Mouse (Mus musculus) granulocyte monocyte progenitor cell, adult 5-6 weeks (primary cell): ENCODE data around the gene Zfp169. TPM values are rescaled to one million over a fixed set of nuclear protein-coding genes. Genes with fewer than 3 reads are reported as not detected.
A peak's percentile ranks its signal among the peaks of the same experiment; 100 is the strongest.
"Not testable (repeated sequence)": the region's sequence is repeated elsewhere in the genome, so short reads cannot be mapped to it uniquely, and the experiment has no call there.

ENCODE experiments used
- ATAC-seq: replicated peaks from 2 replicates; pipeline ENCODE4 v1.8.0; 2016; ENCODE audit warnings: mild to moderate bottlenecking, moderate TSS enrichment, inconsistent platforms; ENCODE audit not compliant: poor library complexity, severe bottlenecking
- total RNA-seq, 2 experiments: library from RNA; stranded (forward) in 1 of 2; stranded (reverse) in 1 of 2; fragments of 200-712, 200-1000 nt in 1 of 2; fragments of >200 nt in 1 of 2; fragmentation: Nextera tagmentation in 1 of 2; gene quantifications; 2 replicates each; pipeline ENCODE4 v1.2.3; 2014 to 2017

Zfp169 gene
- total RNA-seq, 2 experiments from 2014 or later, result 8.4 to 18.7 TPM

DNA sequence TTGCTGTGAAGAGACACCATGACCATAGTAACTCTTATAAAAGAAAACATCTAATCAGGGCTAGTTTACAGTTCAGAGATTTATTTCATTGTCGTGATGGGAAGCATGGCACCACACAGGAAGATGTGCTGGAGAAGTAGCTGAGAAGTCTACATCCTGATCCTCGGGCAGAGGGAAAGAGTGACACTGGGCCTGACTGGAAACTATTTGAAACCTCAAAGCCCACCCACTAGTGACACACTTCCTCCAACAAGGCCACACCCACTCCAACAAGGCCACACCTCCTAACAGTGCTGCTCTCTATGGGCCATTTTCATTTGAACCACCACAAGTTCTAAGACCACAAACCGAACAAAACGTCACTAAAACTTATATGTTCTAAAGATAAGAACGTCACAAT is 12.5 kb upstream of the Zfp169 start:
- ATAC-seq, result peak; percentile 42

GRCm38 (mm10) chr13:48519122-48519521 is 5.9 kb upstream of the Zfp169 start:
- not testable (repeated sequence) for ATAC-seq

- no peak; the same call in 1 of the 2 replicates for ATAC-seq
Measured at GRCm38 (mm10) chr13:48515861-48516260, 2.6 kb upstream of the Zfp169 start.

DNA sequence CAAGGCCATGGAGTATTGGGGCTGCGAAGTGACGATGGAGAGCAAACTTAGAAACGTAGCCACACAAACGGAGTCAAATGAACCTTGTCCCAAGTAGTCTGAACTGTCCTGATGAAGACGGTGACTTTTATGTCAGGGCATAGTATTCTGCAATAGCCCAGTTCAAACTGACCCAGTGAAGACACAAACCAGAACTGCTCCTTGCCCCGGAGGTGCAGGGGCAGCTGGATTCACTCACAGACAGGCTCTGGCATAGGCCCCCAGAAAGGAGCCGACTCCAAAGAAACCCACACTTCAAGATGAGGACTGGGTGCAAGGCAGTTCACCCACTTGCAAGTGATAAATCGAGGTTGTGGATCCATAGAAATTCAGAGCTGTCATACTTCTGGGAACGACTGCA is 4.6 kb downstream of the Zfp169 start:
- no peak for ATAC-seq

GRCm38 (mm10) chr13:48502422-48502821 is 10.8 kb downstream of the Zfp169 start:
- ATAC-seq, result no peak

DNA sequence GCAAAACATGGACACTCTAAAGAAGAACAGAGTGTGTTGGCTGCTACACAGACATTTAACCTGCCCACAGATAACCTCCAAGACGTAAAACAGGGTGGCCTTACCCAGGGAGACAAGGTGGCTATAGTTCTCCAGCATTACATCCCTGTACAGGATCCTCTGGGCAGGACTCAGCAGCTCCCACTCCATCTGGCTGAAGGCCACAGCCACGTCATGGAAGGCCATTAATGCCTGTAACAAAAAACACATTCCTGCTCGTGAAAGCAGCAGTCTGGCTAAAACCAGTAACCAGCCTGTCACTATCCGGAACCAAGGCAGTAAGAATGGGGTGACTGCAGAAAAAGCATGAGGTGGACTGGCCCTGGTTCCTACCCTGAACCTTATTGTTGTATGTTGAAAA is 14.6 kb downstream of the Zfp169 start:
- ATAC-seq, result no peak

GRCm38 (mm10) chr13:48497693-48498221 is 15.5 kb downstream of the Zfp169 start:
- ATAC-seq, result no peak

DNA sequence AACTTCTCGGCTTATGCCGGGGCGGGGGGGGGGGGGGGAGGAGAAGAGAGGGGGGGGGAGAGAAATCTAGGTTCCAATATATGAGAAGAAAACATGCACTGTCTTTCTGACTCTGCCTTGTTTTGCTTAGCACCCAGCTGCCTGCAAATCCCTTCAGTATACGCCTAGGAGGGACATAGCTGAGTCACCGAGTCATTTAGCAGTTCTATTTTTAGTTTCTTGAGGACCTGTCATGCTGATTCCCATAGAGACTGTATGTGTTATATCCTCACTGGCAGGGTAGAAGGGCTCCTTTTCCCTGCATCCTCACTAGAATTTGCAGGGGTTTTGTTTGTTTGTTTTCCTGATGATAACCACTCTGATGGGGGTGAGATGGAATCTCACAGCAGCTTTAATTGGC is 20.1 kb downstream of the Zfp169 start:
- no peak for ATAC-seq

DNA sequence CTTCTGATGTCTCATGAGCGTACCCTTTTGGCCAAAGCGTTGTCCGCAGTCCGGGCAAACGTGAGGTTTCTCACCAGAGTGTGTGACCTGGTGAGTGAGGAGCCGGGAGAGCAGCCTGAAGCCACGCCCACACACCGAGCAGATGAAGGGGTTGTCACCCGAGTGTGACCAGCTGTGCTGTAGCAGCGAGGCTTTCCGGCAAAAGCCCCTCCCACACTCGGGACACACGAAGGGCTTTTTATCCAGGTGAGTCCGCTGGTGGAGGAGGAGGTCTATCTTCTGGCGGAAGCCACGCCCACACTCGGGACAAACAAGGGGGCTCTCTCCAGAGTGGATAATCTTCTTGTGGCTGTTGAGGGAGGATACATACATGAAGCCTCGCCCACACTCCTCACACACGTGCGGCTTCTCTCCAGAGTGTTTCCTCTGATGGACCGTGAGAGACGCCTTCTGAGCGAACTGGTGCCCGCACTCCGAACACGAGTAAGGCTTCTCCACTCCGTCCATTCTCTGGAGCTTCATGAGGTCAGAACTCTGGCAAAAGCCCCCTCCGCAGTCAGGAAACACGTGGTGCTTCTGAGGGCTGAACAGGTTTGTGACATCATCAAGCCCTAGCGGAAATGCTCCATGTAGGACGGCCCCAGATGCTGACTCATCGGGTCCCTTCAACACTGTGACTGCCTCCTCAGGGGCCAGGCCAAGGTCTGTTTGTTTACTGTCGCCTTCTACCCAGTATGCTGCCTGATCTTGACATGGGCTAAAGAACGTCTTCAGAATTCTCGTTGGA is 22.7 kb downstream of the Zfp169 start:
- ATAC-seq, result no peak

DNA sequence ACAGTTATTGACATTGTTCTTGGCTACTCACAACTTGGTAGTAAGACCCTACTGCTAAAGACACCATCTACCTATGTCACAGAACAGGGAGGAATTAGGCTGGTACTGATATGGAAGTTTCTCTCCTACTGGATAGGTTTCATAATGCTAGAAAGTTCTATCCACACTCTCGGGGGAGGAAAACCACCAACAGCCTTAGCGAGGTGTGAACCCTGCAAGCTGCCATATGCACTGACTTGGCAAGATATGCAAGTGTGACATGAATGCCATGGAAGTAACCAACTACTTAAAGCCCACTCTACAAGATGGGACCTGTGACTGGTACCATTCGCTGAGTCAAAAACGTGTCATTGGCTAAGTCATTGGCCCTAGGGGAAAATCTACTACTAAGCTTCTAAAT is 29.6 kb downstream of the Zfp169 start:
- ATAC-seq, result no peak

DNA sequence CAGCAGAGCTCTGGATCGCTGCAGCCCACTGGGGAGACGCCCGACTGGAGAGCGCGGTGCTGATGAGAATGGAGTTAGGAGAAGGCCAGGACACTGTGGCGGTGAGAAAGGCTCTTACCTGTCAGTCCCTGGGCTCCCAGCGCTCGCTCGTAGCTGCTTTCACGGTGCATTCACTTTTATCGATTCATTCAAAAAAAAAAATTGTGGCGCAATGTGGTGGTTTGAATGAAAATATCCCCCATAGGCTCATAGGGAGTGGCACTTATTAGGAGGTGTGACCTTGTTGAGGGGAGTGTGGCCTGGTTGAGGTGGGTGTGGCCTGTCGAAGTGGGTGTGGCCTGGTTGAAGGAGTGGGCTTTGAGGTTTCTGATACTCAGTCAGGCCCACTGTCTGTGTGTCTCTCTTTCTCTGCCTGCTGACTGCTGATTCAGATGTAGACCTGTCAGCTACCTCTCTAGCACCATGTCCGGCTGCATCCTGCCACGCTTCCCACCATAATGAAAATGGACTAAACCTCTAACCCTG is 44.5 kb downstream of the Zfp169 start:
- ATAC-seq, result no peak

- ATAC-seq, result no peak
Measured at GRCm38 (mm10) chr13:48466186-48466585, 47.1 kb downstream of the Zfp169 start.

- ATAC-seq, result peak; percentile 70
Measured at GRCm38 (mm10) chr13:48464170-48464569, 49.1 kb downstream of the Zfp169 start.

GRCm38 (mm10) chr13:48459280-48459679 is 54.0 kb downstream of the Zfp169 start:
- ATAC-seq, result no peak

GRCm38 (mm10) chr13:48448119-48448518 is 65.1 kb downstream of the Zfp169 start:
- ATAC-seq, result no peak

- ATAC-seq, result no peak
Measured at GRCm38 (mm10) chr13:48443996-48444395, 69.3 kb downstream of the Zfp169 start.

DNA sequence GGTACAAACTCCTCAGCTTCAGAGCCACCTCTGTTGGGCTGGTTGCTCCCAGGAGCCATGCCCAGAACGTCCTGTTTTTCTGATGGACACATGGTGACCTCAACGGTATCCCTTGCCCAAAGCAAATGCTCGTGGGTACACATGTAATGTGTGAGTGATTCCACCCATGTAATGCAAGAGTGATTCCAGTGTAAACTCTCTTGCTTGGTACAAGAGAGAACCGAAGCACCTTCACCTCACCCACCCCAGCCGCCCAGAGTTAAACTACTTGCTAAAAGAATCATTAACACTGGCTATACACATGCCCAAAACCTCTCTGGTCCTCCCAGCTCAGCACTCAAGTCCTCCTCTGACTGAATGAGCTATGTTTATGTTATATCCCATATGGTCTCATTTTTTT is 74.9 kb downstream of the Zfp169 start:
- no peak for ATAC-seq

Other genes with a start within 250 kb of the Zfp169 start
- 1.6 and 3.5 TPM in 2 replicates for gene A830005F24Rik, start 119 bp upstream of the Zfp169 start, total RNA-seq (2014; fragmentation: Nextera tagmentation)
- 1.1 TPM in 1 of 2 replicates, not detected in the other for gene A830005F24Rik, start 119 bp upstream of the Zfp169 start, total RNA-seq (2017)
- gene Ptpdc1, start 112.2 kb upstream of the Zfp169 start, total RNA-seq (2014; fragmentation: Nextera tagmentation), result 3.2 TPM in 1 of 2 replicates, not detected in the other
- 0.82 and 1.1 TPM in 2 replicates for gene Ptpdc1, start 112.2 kb upstream of the Zfp169 start, total RNA-seq (2017)
- gene Barx1, start 149.5 kb upstream of the Zfp169 start, total RNA-seq (2014; fragmentation: Nextera tagmentation), result not detected in 2 replicates
- not detected in 2 replicates for gene Barx1, start 149.5 kb upstream of the Zfp169 start, total RNA-seq (2017)